Mouse (Mus musculus): ENCODE data around the gene Ate1.

DNA sequence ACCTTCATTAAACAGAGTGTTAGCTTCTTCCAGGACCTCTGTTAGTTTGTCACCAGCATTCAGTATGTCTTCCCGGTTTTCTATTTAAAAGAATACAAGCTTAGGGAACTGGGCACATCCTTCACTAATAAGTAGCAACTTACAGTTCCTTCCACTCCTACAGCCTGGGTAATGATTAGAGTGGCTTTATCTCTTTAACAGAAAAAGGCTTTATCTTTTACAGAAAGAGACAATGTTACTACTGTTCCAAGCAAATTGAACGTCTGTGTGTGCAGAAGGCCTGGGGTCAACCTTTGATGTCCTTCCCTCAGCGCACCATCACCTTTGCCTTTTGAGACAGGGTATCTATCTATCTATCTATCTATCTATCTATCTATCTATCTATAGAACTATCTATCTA is 25.7 kb upstream of the Ate1 start:
- TF ChIP-seq POLR2A (IDR thresholded peaks at IDR 0.05; ENCODE audit: borderline replicate concordance, extremely low read depth, insufficient read depth, insufficient read length, poor library complexity, severe bottlenecking) (no peak), CTCF (IDR thresholded peaks at IDR 0.05; ENCODE audit: borderline replicate concordance, extremely low read depth, insufficient read depth, insufficient read length) (no peak)

Data from brain, embryonic 14.5 days (tissue).